Mouse (Mus musculus) limb, embryonic 11.5 days (tissue): Measurements from ENCODE around the gene Slc35d1. TPM values are rescaled to one million over a fixed set of nuclear protein-coding genes. Genes with fewer than 3 reads are reported as not detected.

ENCODE experiments used
- ATAC-seq: fragments of 200-750 bp; cut with Nextera tagmentation; 2 replicates; pipeline ENCODE4 v1.8.0; 2017; ENCODE audit warnings: low read depth; ENCODE audit not compliant: insufficient number of reproducible peaks, low FRiP score, low TSS enrichment
- DNase-seq: peaks from one replicate; pipeline ENCODE4 v3.0.0-alpha.2; 2015; ENCODE audit warnings: low spot score
- H3K27ac ChIP-seq: fragments of 300-500 bp; sonication (generic); replicated peaks from 2 replicates; pipeline ENCODE4 v1.5.1; 2014; ENCODE audit warnings: low read depth, mild to moderate bottlenecking, low read length
- H3K27me3 ChIP-seq: fragments of 300-500 bp; sonication (generic); 2 replicates; pipeline ENCODE4 v1.6.1; 2014; ENCODE audit warnings: mild to moderate bottlenecking, low read length, mixed read lengths; ENCODE audit not compliant: control insufficient read depth, insufficient read depth
- H3K36me3 ChIP-seq: fragments of 300-500 bp; sonication (generic); 2 replicates; pipeline ENCODE4 v1.6.1; 2014; ENCODE audit warnings: mild to moderate bottlenecking, low read length, moderate library complexity, mixed read lengths; ENCODE audit not compliant: control insufficient read depth, insufficient read depth
- H3K4me1 ChIP-seq: fragments of 300-500 bp; sonication (generic); 2 replicates; pipeline ENCODE4 v1.6.1; 2014; ENCODE audit warnings: low read length, mixed read lengths; ENCODE audit not compliant: control insufficient read depth, insufficient read depth
- H3K4me2 ChIP-seq: fragments of 300-500 bp; sonication (generic); 2 replicates; pipeline ENCODE4 v1.6.1; 2014; ENCODE audit warnings: low read depth, mild to moderate bottlenecking, moderate library complexity; ENCODE audit not compliant: severe bottlenecking
- H3K4me3 ChIP-seq: fragments of 300-500 bp; sonication (generic); 2 replicates; pipeline ENCODE4 v1.5.1; 2014; ENCODE audit warnings: low read depth, low read length
- H3K9ac ChIP-seq: fragments of 300-500 bp; sonication (generic); 2 replicates; pipeline ENCODE4 v1.6.1; 2014; ENCODE audit warnings: mild to moderate bottlenecking, low read length
- H3K9me3 ChIP-seq: fragments of 300-500 bp; sonication (generic); 2 replicates; pipeline ENCODE4 v1.6.1; 2016; ENCODE audit warnings: low read length; ENCODE audit not compliant: control insufficient read depth
- WGBS: fragments of 180-500 bp; shearing (Covaris S2); extraction: QIAGEN DNeasy Blood & Tissue Kit; methylation state at CpG from one replicate; pipeline ENCODE4 v1.1.7; 2014; 5-methylcytosine and 5-hydroxymethylcytosine counted together
- polyA plus RNA-seq: library from polyadenylated mRNA; unstranded; fragments of >200 nt; fragmentation: Nextera tagmentation; extraction: Ambion mirVana; gene quantifications from 2 replicates; pipeline ENCODE4 v1.2.1, GENCODE M21; 2014

The Slc35d1 gene
- polyA plus RNA-seq, 1 experiment from 2014 or later, result 11.3 TPM

DNA sequence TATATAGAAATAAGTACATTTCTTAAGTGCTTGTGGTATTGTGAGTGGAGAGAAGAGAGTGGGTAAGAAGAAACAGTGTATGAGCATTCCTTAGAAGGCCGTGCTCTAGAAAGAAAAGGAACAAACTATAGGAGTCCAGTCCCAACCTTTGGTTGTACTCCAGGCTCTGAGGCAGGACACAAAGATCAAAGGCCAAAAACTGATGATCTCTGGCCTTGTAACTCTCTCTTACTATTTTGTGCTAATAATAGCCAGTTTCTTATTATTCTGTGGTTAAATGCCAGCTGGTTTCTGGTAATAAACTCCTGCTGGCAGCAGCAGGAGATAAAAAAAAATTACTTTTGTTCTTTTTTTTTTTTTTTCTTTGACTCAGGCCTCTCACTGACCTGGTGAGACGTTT is 17.2 kb upstream of the Slc35d1 start:
- H3K27ac ChIP-seq, result no peak overlapping the region
- no peaks in the 10 kb centered on the region for H3K4me1 ChIP-seq

GRCm38 (mm10) chr4:103222854-103223253 is 7.9 kb upstream of the Slc35d1 start:
- Histone ChIP-seq H3K9me3 (no peaks in the 10 kb centered on the region), H3K4me1 (peaks cover 11% of the 10 kb centered on the region; the same call in 1 of the 2 replicates), H3K9ac (no peak overlapping the region), H3K36me3 (no peaks in the 10 kb centered on the region), H3K4me2 (no peak overlapping the region), H3K27ac (no peak overlapping the region), H3K4me3 (no peak overlapping the region), H3K27me3 (no peaks in the 10 kb centered on the region)
- 45% methylated on average over 9 of the region's 9 CpGs for WGBS
- DNase-seq, result no peak
- no peak for ATAC-seq

More for the DNA sequence above, 17.2 kb upstream of the Slc35d1 start:
- Histone ChIP-seq H3K9me3 (no peaks in the 10 kb centered on the region), H3K4me2 (no peak overlapping the region), H3K27me3 (no peaks in the 10 kb centered on the region), H3K4me3 (no peak overlapping the region), H3K36me3 (no peaks in the 10 kb centered on the region), H3K9ac (no peak overlapping the region)
- ATAC-seq (no peak), DNase-seq (no peak)
- WGBS, result 36% methylated on average over 2 of the region's 2 CpGs

DNA sequence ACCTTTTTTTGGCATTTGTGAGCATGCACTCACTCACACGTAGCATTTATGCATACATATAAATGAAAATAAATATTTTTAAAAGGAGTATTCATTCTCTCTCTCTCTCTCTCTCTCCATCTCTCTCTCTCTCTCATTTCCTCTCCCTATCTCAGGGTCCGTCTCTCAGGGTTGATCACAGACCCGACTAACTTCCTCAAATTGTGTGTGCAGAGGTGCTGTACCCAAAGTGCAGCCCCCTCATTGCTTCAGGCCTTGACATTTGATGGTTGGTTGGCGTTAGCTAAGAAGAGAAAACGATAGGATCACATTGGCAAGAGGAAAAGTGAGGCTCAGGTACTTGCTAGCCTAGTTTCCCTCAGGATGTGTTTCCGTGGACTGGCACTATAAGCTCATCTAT is 6.8 kb upstream of the Slc35d1 start:
- ATAC-seq, result no peak
- peaks cover 11% of the 10 kb centered on the region; the same call in 1 of the 2 replicates for H3K4me1 ChIP-seq
- WGBS, result 83% methylated on average over 6 of the region's 6 CpGs
- H3K27ac ChIP-seq, result no peak overlapping the region
- H3K4me3 ChIP-seq, result no peak overlapping the region
- DNase-seq, result no peak
- H3K36me3 ChIP-seq, result no peaks in the 10 kb centered on the region
- no peak overlapping the region for H3K9ac ChIP-seq
- no peaks in the 10 kb centered on the region for H3K27me3 ChIP-seq
- H3K4me2 ChIP-seq, result no peak overlapping the region
- no peaks in the 10 kb centered on the region for H3K9me3 ChIP-seq

DNA sequence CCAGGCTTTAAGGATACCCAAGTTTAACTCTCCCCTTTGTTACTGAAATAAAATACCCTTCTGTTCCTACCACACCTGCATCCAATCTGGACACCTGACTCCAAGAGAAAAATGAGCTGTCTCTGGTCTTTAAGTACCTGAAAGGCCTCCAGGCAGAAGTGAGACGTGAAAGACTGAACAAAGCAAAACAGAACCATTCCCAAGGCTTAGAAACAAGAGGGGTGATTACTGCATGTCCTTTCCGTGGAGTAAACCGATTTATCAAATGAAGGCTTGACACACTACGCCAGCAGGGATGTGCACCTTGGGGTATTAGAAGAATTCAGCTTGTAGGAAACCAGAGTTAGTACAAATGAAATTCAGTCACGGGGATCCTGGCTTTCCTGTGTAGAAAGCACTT is 4.0 kb upstream of the Slc35d1 start:
- 30% methylated on average over 5 of the region's 5 CpGs for WGBS

GRCm38 (mm10) chr4:103216046-103216445 is 1.1 kb upstream of the Slc35d1 start:
- Histone ChIP-seq H3K4me2 (no peak overlapping the region), H3K9ac (no peak overlapping the region), H3K36me3 (no peaks in the 10 kb centered on the region), H3K27ac (no peak overlapping the region), H3K27me3 (no peaks in the 10 kb centered on the region), H3K4me1 (peaks cover 11% of the 10 kb centered on the region; the same call in 1 of the 2 replicates), H3K4me3 (no peak overlapping the region), H3K9me3 (no peaks in the 10 kb centered on the region)
- 86% methylated on average over 6 of the region's 6 CpGs for WGBS
- ATAC-seq (no peak), DNase-seq (no peak)

More for the DNA sequence above, 4.0 kb upstream of the Slc35d1 start:
- Histone ChIP-seq H3K4me2 (no peak overlapping the region), H3K9ac (no peak overlapping the region), H3K27ac (no peak overlapping the region), H3K36me3 (no peaks in the 10 kb centered on the region), H3K4me1 (peaks cover 11% of the 10 kb centered on the region; the same call in 1 of the 2 replicates), H3K9me3 (no peaks in the 10 kb centered on the region), H3K27me3 (no peaks in the 10 kb centered on the region), H3K4me3 (no peak overlapping the region)
- DNase-seq, result peak; percentile 36
- ATAC-seq, result no peak

DNA sequence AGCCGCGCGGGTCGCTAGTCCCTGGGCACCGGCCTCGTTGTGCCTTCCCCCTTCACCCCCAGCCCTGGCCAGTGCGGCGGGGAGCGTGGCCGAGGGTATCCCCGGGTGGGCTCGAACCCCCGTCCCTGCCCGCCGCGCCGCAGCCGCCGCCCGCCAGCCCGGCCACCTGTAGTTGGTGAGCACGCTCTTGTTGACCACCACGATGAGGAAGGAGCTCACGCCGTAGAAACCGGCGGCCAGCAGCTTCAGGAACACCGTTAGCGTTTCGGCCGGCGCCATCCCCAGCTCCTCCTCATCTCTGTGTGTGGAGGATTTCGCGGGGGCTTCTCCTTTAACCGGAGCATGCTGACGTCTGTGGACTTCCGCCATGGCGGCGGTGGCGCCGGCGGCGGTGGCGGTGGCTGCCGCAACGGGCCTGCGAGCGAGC is 453 bp downstream of the Slc35d1 start:
- peak overlapping the region; percentile 85 for H3K4me2 ChIP-seq
- no peaks in the 10 kb centered on the region for H3K36me3 ChIP-seq
- peak overlapping the region; percentile 97 for H3K9ac ChIP-seq
- ATAC-seq (peak; percentile 51), DNase-seq (peak; percentile 79)
- no peaks in the 10 kb centered on the region for H3K27me3 ChIP-seq
- H3K4me1 ChIP-seq, result peaks cover 9% of the 10 kb centered on the region; the same call in 1 of the 2 replicates
- WGBS, result under 1% methylated on average over 44 of the region's 48 CpGs
- H3K4me3 ChIP-seq, result peak overlapping the region; percentile 86
- H3K9me3 ChIP-seq, result no peaks in the 10 kb centered on the region
- H3K27ac ChIP-seq, result peak overlapping the region; percentile 98

DNA sequence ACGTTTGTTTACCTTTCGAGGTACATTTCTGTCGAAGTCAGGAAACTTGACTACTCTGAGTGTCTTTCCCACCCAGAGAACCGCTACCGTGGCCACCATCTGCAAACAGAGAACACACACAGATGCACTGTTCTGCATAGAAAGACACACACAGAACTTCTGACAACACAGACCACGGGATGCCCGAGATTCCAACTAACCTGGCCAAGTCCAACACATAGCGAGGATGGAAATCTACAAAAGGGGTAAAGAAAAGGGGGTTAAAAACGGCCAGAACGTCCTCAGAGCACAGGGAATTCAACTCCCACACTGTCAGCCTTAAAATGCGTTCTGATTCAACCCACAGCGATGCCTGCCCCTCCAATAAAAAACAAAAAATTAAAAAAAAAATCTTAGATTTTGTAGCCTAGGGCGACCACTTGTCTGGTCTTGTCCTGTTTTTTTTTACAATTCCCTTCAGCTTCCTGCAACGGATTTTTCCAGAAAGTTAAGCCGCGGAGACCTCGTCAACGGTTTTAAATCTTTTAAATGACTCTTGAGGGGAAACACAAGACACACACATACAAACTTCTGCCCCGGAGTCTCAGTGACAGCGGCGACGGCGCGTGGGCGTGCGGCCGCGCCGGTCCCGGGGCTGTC is 986 bp downstream of the Slc35d1 start:
- no peaks in the 10 kb centered on the region for H3K36me3 ChIP-seq
- peak overlapping the region; percentile 86 for H3K4me3 ChIP-seq
- H3K9me3 ChIP-seq, result no peaks in the 10 kb centered on the region
- H3K27me3 ChIP-seq, result no peaks in the 10 kb centered on the region
- peak overlapping the region; percentile 97 for H3K9ac ChIP-seq
- peak overlapping the region; percentile 85 for H3K4me2 ChIP-seq
- H3K27ac ChIP-seq, result peak overlapping the region; percentile 98
- ATAC-seq (no peak), DNase-seq (peak; percentile 43)
- 5% methylated on average over 30 of the region's 30 CpGs for WGBS
- H3K4me1 ChIP-seq, result peaks cover 9% of the 10 kb centered on the region; the same call in 1 of the 2 replicates

DNA sequence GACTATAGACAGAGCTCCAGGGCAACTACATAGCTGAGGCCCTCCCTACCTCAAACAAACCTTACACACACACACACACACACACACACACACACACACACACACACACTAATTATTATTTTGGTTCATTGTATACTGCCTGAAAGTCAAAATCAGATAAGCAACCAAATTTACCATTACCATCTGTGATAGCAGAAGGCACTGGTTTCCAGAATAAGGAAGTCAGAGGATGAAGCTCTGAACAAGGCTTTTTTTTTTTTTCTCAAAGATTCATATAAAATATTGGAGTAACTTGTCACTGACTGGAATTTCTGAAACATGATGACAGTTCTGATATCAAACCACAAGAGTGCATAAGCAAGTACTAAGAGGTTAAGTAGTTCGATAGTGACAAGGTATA is 6.4 kb downstream of the Slc35d1 start:
- Histone ChIP-seq H3K36me3 (peaks cover 6% of the 10 kb centered on the region; the same call in 1 of the 2 replicates), H3K9ac (no peak overlapping the region), H3K4me1 (no peaks in the 10 kb centered on the region), H3K9me3 (no peaks in the 10 kb centered on the region), H3K4me3 (no peak overlapping the region), H3K4me2 (no peak overlapping the region), H3K27ac (no peak overlapping the region), H3K27me3 (no peaks in the 10 kb centered on the region)
- no peak for ATAC-seq
- 91% methylated on average over 1 of the region's 1 CpGs for WGBS
- DNase-seq, result no peak
